Mouse (Mus musculus) ovary, adult 18-20 months (tissue): ENCODE measurements around the gene Crygs.
A peak's percentile ranks its signal among the peaks of the same experiment; 100 is the strongest.

ENCODE experiments used
- DNase-seq: peaks from one replicate; pipeline ENCODE4 v3.0.0; 2022; ENCODE audit warnings: low spot score, mixed read lengths

Gene Crygs

DNA sequence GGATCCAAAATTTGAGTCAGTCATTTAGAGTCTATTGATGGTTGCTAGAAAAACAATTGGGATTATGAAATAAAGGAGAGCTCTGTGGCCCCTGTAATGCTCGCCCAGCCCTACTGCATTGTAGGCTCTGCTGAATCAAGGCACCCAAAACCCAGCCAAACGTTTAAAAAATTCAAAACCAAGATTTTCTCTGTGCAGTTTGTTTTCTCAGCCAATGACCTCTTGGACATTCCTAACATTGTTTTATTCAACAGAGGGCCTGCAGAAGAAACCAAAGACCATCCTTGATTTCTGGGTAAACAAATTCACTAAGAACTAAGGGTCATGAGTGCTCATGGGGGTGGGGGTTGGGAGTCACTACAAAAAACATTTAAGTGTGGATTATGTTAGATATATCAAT is at the start of gene Crygs:
Gene Crygs, minus strand, starts transcription at position 101 of the 400 bp plus-strand sequence.
- DNase-seq = no peak

DNA sequence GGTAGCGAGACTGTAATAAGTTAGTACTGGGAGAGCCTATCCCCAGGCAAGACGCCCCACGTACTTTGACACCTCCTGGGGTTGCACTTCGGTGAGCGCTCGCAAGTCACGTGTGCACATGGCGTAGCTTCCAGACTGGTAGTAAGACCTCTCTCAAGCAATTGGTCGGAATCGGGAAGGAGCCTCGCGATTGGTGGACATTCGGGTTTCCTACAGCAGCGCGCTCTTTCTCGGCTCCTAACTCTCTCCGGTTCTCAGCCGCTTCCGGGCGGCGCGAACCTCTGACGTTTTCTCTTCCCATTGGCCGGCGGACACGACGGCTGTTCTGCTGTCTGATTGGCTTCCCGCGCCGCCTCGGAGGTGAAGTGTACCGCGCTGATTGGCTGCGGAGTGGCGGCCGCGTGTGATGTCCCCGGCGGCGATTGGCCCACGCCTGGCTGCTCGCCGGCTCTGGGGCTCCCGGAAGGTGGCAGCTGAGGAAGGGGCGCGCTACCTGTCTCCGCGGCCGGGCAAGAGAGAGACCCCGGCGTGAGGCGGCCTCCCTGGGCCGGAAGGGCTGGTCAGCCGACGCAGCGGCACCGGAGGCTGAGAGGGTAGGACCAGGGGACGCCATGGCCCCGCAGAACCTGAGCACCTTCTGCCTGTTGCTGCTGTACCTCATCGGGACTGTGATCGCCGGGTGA is 46.2 kb upstream of the Crygs start, which contains the start of the genes Tbccd1 and Dnajb11:
Gene Tbccd1, minus strand, starts transcription at position 239 of the 683 bp plus-strand sequence.
Gene Dnajb11, plus strand, starts transcription at position 415 of the 683 bp plus-strand sequence.
- DNase-seq = peak; percentile 98

DNA sequence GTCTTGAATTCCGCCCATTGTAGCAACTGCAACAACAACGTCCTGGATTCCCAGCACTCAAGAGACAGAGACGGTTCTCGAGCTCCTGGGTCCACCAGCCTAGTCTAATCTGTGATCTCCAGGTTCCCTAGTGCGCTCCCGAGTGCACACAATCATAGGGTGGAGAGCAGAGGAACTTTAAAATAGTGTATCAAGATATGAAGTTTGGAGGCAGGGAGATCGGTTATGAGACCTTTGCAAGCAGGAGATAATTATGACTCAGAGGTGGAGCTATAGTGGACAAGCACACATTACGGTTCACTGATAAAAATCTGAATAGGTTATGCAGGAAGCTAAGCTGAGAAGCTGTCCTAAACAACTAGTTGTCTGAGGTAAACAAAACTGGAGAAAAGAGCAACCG is 45.4 kb upstream of the Crygs start:
- DNase-seq = no peak

DNA sequence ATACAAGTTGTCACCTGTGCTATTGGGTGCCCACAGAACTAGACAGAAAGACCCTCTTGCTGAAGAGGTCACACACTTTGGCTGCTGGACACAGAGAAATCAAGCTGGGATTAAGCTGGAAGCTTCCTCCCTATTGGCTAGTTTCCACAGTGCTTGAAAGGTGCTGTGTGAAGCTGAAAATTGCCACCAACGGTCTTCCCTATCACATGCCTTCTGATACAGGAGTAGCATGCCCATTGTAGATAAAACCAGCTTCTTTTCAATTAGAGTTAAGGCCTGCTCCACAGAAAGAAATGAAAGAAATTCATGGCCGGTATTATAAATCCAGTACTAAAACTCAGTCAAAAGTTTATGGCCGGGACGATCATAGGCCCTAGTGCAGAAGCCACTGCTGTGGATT is 41.3 kb upstream of the Crygs start:
- no peak for DNase-seq

DNA sequence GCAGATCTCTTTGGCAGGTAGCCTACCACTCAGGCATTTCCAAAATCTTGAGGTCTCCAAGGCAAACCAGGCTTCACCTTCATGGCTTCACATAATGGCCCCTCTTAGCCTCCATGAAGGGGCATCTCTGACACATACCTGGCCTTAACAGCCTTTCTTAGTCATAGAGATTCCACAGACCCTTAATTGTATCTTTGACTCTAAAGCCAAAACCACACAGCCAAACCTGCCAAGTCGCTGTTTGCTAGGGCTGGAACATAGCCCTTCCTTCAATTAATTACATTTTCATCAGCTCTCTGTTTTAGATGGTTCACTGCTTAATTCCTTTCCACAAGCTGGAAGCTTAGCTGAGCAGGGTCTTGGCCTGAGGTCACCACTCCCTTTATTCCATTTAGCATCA is 37.0 kb upstream of the Crygs start:
- DNase-seq = no peak

DNA sequence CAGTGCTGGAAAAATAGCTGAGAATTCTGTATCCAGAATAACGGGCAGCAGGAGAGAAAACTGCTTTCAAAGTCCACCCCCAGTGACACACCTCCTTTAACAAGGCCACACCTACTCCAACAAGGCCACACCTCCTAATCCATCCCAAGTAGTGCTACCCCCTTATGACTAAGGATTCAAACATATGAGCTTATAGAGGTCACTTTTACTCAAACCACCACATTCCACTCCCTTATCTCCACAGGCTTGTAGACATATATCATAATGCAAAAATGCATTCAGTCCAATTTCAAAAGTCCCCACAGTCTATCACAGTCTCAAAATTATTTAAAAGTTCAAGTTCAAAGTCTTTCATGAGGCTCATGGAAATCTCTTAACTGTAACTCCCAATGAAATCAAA is 36.3 kb upstream of the Crygs start:
- no peak for DNase-seq

DNA sequence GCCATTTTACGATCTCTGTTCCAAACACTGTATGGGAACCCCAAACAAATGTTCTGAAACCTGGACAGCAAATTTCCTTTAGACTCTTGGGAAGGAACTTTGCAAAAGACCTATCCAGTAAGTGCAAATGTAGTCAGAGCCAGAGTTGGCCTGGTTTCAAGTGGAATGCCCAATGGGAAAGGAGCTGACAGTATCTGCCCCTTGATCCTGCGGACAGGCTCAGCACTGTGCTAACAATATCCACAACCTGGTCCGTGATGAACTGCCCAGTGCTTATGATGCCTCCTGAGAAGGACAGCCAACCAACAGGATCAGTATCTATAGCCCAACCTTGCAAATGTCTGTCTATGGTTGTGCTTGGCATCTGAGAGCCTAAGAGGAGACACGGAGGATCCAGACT is 34.1 kb upstream of the Crygs start:
- DNase-seq = no peak

DNA sequence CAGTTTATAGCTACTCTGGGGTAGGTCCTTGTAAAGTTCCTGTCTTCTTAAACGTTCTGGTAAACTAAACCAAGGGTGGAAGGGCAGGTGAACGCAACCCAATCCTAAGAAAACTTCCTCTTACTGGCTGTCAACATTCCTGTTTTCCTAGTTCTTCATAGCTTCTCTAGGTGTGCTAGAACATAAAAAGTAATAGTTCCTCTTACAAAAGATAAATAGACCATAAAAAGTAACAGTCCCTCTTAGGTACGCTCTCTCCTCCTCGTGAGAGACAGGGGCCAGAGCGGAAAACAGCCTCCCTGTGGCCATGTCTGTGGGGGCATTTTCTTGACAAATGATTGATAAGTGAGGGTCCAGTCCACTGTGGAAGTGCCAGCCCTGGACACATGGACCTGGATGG is 33.5 kb upstream of the Crygs start:
- DNase-seq = no peak

DNA sequence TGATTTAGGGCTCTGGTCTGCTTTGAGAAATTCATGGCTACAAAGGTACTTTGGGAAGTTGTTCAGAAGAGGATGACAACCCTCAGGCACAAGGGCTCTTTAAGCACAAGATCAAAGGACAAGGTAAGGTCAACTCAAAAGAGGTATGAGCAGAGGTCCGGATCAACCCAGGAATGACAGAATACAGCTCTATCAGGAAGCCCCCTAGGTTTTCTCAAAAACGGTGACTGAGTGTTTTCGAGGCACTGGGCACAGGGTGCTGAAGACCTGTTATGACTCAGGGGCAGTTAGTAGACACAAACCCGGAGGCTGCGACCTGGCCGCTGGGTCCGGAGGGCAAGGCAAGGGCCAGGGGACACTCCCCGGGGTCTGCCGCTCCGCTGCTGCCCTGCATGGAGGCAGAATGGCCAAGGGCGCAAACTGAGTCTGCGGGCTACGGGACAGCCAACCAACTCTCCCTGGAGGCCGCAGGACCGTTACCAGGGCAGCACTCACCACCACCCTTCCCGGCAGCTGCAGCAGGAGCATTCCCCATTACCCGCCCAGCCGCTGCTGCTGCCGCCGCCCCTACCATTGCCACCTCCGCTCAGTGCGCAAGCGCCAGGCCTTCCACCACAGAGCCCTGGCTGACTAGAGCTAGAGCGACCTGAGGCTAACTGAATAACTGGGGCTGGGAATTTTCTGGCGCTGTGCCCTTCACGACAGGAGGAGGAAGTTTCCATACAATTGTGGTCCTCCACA is 32.9 kb upstream of the Crygs start:
- DNase-seq = peak; percentile 74

DNA sequence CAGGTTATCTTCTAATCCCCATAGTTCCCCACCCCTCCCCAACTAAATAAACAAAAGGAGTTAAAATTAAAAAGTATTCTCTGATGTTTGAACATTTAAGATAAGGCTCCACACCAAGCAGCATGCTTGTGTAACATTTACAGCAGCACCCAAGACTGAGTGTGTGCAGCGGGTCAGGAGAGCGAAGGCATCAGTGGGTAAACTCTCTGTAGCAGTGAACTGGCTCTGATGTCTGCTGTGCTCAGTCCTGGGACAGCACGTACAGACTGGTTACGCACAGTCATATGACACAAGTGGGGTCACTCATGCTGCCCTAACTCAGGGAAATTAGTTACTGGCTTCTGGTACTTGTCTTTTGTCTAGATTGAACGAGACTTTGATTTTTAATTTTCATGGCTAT is 31.5 kb upstream of the Crygs start:
- DNase-seq = no peak

DNA sequence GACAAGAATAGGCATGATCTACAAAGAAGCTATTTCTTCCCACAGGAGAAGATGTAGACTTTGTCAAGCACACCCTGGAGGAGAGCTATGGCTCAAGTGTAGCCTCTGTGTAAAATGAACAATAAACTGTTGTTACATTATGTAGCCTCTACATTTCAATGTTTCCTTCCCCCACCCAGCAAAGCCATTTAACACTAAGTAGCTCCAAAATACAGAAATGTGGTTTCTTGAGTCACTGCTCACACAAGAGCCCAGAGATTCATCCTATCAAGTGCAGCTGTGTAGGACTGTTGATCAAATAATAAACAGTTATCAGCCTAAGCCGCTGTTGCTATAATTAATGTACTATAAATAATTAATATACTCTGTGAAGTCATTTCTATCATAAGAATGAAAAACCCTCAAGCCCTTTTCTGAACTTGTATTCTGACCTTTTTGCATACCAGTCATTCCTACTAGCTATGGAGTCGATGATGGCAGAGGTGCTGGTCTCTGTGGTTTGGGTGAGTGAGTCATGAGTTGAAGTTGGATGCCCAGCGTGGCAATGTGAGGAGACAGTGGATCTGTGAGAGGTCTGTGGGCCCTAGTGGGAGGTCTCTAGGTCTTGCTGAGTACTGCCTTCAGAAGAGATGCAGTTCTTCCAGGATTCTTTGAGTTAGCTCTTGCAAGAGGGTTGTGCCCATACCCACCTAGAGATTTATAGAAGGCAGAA is 27.9 kb upstream of the Crygs start:
- no peak for DNase-seq

DNA sequence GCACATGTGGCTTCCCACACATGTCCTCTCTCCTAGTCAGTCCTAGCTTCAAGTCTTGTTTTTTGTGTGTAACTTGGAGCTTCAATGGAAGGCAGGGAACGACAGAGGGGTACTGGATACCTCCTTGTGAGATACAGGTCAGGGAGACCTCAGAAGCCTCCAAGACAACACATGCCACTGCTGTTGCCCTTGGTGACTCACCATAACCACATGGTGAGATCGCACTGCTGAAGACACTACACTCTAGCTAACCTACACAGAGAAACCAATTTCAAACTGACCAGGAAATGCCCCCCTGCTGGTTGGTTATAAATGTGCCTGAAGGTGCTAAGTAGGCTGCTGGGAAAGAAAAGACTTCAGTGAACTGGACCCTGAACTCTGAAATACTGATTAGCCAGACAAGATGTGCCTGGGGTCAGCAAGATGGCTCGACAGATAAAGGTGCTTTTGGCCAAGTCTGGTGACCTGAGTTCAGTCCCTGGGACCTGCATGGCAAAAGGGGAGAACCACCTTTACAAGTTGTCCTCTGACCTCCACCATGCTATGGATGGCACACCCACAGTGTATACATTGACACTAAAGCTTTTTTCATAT is 21.7 kb upstream of the Crygs start:
- no peak for DNase-seq

DNA sequence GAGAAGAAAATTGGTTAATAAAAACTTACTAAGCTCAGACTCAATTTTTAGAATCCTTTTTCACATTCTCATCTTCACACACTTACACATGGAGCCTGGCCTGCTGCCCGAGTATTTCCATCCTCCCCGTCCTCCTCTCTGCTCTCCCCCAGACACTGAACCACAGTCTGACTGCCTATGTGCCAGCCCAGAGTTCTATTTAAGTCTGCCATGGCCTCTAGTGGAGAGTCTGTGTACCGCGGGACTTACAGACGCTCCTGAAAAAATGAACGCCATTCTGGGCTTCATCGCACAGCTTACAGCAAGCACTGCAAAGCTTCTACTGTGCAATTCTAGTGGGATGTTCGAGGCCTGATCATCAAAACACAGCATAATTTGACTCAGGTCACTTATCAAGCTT is 9.4 kb upstream of the Crygs start:
- no peak for DNase-seq

DNA sequence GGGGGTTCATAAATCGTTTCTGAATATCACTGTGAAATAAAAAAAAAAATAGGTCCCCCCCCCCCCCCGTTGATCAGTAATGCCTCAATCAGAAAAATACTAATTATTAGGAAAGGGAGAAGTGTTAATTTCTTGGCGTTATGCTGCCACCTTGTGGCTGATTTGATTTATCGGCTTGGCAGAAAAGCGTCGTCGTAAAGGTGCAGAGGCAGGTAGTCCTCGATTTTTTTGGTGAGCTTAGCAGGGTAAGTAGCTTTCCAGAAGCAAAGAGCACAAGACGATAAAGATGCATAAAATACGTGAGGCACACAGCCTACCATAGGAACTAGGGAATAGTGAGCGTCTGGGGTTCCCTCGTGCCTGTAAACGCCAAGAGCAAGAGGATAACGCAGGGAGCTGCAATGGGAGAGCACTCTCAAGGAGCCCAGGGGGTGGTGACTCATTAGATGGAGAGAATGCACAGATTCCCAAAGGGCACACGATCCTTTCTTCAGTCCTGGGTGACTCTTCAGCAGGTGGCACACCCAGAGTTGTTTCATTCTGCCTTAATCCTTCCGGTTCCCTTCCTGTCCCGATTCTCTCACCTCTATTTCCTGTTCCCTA is 3.8 kb downstream of the Crygs start:
- no peak for DNase-seq

DNA sequence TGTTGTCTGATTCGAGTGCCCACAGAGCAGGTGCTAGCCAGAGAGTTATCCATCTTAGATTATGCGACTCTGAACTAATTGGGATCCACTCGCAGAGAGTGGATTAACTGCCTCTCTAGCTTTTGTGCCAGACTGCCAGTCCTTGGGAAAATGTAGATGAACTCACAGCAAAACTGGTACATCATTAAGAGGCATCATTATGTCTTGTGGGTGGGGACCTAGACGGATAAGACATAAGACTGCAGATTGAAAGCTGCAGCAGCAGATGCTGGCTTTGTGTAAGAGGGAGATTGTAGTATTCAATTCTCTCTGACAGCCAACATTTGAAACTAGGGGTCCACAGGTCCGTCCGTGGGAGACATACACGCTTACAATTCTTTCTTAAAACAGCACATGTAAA is 8.6 kb downstream of the Crygs start:
- DNase-seq = no peak

DNA sequence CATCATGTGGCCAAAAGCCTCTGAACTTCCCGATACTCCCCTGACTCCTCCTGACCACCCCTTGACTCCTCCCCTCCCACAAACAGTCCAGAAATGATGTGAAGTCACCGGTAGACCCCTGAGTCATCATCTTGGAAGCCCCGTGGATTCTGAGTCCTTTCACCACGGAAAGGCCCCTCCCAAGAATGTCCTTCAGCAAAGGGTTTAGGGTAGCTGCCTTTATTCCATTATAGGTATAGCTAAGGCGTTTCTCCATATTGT is 10.6 kb downstream of the Crygs start:
- no peak for DNase-seq

DNA sequence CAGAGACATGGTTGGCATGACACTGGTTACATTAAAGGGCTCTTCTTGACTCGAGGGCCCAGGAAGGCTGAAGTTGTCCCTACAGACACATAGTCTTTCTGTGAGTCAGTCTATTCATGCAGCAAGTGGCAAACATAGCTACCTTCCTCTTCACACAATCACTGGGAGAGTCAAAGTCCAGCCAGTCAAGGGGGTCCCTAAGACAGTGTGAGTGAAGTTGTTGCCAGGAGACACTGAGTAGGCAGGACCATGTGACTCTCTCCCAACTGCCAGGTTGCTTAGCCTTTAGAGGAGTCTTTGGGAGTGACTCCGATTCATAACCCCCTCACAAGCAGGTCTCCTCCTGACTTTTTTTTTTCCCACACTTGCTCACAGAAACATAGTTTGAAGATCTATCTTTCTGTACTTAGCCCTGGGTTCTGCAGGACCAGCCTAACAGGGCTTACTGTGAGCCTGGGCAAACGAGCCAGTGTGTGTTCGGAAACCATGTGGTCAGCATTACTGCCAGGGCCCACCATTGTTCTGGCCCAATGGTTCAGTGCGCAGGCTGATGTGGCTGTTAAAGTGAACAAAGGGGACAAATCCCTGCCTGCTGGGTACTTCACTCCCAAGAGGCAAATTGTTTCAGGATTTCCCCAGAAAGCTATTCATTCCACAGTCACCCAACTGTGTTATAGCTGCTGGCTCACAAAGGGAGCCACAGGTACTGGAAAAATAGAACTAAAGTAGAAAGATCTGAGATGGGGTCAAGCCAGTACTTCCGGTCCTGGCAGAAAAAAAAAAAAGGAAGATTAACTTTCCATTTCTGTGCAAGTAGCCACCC is 11.1 kb downstream of the Crygs start:
- DNase-seq = no peak

DNA sequence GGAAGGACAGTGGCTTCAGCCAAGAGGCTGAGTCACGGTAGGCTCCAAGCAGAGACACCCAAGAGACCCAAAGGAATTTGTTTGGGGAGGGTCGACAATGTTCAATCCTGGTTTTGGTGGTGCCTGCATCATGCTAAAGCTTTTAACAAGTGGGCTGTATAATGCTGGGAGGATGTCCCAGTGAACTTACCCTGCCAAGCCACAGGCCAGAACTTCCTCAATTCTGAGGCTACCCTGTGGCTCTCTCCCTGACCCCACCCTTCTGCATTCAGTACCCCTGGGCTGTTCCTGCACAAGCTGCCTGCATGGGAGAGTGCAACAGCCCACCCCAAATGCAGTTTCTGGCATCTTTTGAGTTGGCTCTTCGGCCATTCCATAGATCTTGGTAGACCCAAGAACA is 12.9 kb downstream of the Crygs start:
- no peak for DNase-seq

DNA sequence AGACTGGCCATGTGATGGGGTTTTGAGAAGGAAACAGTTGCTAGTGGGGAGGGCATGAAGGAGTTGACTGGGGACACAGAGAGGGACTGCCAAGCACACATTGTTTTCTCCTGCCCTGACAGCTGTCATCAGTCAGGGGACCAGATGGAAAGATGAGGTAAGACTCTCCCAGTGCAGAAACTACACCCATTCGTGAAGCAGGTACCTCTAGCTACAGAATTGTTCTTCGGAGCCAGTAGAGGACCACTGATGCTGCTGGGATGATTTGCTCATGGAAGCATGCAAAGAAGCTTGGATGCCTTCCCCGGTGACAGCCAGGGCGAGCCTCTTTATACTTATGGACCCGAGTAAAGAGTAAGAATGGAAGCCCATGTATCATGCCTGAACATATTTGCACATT is 13.9 kb downstream of the Crygs start:
- DNase-seq = no peak

DNA sequence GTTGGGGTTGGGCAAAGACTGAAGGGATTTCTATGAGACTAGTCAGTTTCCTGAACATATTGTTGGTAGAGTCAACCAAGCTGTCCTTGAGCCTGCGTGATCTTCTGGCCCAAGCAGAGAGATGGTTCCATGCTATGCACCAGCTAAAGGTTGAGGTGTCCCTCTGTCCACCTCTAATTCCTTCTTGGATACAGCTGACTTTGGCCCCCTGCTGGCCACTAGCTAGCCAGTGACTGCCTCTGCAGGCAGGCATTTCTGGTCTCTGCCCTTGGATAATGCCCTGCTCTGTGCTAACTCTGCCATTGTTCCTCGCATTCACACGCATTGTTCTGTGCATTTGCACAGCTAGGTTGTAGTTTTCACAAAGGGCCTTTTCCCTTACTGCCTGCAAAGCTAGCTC is 15.9 kb downstream of the Crygs start:
- DNase-seq = no peak

DNA sequence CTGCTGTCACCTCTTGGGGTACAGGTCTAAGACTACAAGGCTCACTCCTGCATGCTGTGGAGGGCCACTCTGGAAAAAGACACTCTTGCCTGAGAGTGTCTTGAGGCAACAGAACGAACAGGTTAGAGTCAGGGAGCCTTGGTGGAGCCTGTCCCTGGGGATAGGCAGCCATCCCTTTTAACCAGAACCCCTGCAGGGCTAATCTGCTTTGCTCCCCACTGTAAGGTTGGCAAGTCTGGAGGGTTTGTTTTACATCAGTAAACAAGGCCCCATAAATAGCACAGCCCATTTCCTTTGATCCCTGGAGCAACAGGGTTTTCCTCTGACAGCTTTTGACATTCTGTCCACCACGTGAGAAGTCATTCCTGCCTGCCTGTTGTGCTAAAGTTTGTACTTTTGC is 20.1 kb downstream of the Crygs start:
- DNase-seq = no peak

DNA sequence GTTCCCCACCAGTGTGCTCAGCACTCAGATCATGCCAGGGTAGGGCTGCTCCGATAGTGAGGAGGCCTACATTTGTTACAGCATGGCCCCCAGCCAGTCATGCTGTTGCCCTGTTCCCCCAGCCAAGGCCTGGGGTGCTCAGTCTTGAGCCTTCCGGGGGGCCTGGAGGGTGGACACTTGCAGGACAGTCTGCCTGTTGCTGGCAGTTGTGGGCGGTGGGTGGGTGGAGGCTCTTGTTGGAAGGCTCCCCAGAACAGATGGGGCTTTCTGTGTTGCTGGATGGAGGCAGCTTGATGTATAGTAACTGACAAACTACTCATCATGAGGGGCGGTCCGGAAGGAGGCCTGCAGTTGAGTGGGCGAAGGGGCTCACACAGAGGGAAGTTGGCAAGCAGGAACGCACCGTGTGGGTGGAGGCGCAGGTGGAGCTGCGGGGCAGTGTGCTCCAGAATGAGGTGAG is 21.4 kb downstream of the Crygs start:
- DNase-seq = no peak
